Mouse (Mus musculus) liver, embryonic 14.5 days (tissue): ENCODE measurements around the gene Pla2g10.

Source experiments
- CTCF ChIP-seq: IDR thresholded peaks from 2 replicates; pipeline ENCODE4 v1.5.1; 2016; ENCODE audit warnings: antibody characterized with exemption, low read depth, control low read depth
- EP300 ChIP-seq: IDR thresholded peaks from 2 replicates; pipeline ENCODE4 v1.6.1; 2016; ENCODE audit warnings: antibody characterized with exemption, low read depth

DNA sequence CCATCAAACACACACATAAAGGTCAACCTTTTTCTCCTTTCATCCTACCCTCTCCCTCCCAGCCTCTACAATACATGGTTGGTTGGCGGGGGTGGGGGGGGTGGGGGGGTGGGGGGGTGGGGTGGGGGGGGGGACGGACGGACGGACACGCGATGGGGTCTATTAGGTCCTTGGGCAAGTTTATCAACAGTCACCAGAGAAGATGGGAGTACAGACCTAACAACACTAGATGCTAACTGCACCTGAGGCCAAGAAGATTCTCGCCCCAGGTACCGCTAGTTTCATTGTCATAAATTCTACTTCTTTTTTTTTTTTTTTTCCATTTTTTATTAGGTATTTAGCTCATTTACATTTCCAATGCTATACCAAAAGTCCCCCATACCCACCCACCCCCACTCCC, 23.2 kb upstream of the Pla2g10 start:
- TF ChIP-seq EP300 (no peak), CTCF (no peak)
